Mouse (Mus musculus) heart, postnatal 0 days (tissue): Measurements from ENCODE around the gene Rims1.

Source experiments
- CTCF ChIP-seq: IDR thresholded peaks from 2 replicates; pipeline ENCODE4 v1.5.1; 2016; ENCODE audit warnings: antibody characterized with exemption, control low read depth, low read depth
- EP300 ChIP-seq: IDR thresholded peaks from 2 replicates; pipeline ENCODE4 v1.6.1; 2016; ENCODE audit warnings: antibody characterized with exemption, low read depth

DNA sequence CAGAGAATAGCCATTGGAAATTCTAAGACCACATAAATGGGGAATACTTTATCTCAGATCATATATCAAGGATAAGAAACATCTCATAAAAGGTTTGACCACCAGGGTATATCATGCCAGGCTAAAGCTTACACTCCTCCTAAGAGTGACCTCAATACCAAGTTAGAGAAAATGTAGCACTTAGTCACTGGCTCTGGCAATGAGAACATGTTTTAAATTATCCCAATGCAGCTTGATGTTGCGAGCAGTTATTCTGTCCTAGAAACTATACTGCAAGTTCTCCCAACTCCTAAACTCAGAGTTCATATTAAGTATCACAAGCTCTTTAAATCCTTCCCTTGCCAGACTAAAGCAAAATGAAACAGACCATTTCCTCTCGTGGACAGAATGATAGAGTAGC, 85.1 kb downstream of the Rims1 start:
- TF ChIP-seq CTCF (no peak), EP300 (no peak)
